In genomic region chr2:165275824-165276223, GRCm38 (mm10) we compare ENCODE assay signal across 8 mouse cellular contexts. TPM values are rescaled to one million over a fixed set of nuclear protein-coding genes. Genes with fewer than 3 reads are reported as not detected.
DNase-seq lines count a peak whose midpoint lies in the region; ATAC-seq lines count a peak whose summit lies in the region.

No protein-coding gene starts in this region.

- H3K4me2 ChIP-seq in kidney, embryonic 15.5 days, result no peak overlapping the region
- H3K4me2 ChIP-seq in liver, embryonic 11.5 days, result no peak overlapping the region
- no peak overlapping the region for H3K4me2 ChIP-seq in stomach, embryonic 16.5 days (ENCODE audit: low read depth, low read length)

- no peak overlapping the region for H3K9ac ChIP-seq in kidney, embryonic 15.5 days
- no peak overlapping the region for H3K9ac ChIP-seq in liver, embryonic 11.5 days (ENCODE audit: low read depth, low read length)
- no peak overlapping the region for H3K9ac ChIP-seq in stomach, embryonic 16.5 days (ENCODE audit: low read length)

- no peak overlapping the region for H3K4me3 ChIP-seq in kidney, embryonic 15.5 days (replicated peaks)
- H3K4me3 ChIP-seq in liver, embryonic 11.5 days (ENCODE audit: low read depth, low read length), result no peak overlapping the region
- no peak overlapping the region for H3K4me3 ChIP-seq in stomach, embryonic 16.5 days (replicated peaks; ENCODE audit: low read length)

- no peak overlapping the region for H3K27ac ChIP-seq in kidney, embryonic 15.5 days
- no peak overlapping the region for H3K27ac ChIP-seq in liver, embryonic 11.5 days (ENCODE audit: low read depth, low read length)
- H3K27ac ChIP-seq in stomach, embryonic 16.5 days (ENCODE audit: low read length), result no peak overlapping the region

- H3K27me3 ChIP-seq in kidney, embryonic 15.5 days, result peaks cover 17% of the 10 kb centered on the region
- H3K27me3 ChIP-seq in liver, embryonic 11.5 days (replicated peaks; ENCODE audit: control insufficient read depth, insufficient read depth, low read length), result no peaks in the 10 kb centered on the region; the same call in none of the 2 replicates
- no peaks in the 10 kb centered on the region for H3K27me3 ChIP-seq in stomach, embryonic 16.5 days (ENCODE audit: control insufficient read depth, insufficient read depth, low read length)

- no peaks in the 10 kb centered on the region for H3K9me3 ChIP-seq in kidney, embryonic 15.5 days (replicated peaks)
- H3K9me3 ChIP-seq in liver, embryonic 11.5 days (ENCODE audit: control insufficient read depth, low read length), result no peaks in the 10 kb centered on the region
- no peaks in the 10 kb centered on the region for H3K9me3 ChIP-seq in stomach, embryonic 16.5 days (replicated peaks; ENCODE audit: control insufficient read depth, low read length)

- 19% methylated on average over 8 of the region's 8 CpGs for WGBS in kidney, embryonic 15.5 days
- WGBS in liver, embryonic 11.5 days, result 37% methylated on average over 8 of the region's 8 CpGs
- WGBS in stomach, embryonic 16.5 days, result 18% methylated on average over 8 of the region's 8 CpGs

- peaks cover 29% of the 10 kb centered on the region for H3K4me1 ChIP-seq in kidney, embryonic 15.5 days
- H3K4me1 ChIP-seq in liver, embryonic 11.5 days (replicated peaks; ENCODE audit: control insufficient read depth, insufficient read depth, low read length), result no peaks in the 10 kb centered on the region
- H3K4me1 ChIP-seq in stomach, embryonic 16.5 days (ENCODE audit: control insufficient read depth, insufficient read depth, low read length), result 0 out of 2 replicates have a peak, but pooled peaks cover 3% of the 10 kb centered on the region

- peak; percentile 48 to 67 for DNase-seq in spleen, adult 18-20 months
- DNase-seq in spleen, adult 12 weeks (ENCODE audit: low spot score), result no peak
- peak; percentile 87 for DNase-seq in embryo, embryonic 10 days (ENCODE audit: low spot score)
- peak; percentile 49 for DNase-seq in gastrocnemius, postnatal 25 days
- DNase-seq in liver, embryonic 11.5 days (ENCODE audit: low spot score), result no peak
- DNase-seq in natural killer cell, adult 2 months (ENCODE audit: low spot score in 2 of 2), result peak; percentile 55 to 61

- peak; percentile 65 for ATAC-seq in kidney, embryonic 15.5 days (replicated peaks; ENCODE audit: low FRiP score)
- ATAC-seq in liver, embryonic 11.5 days (replicated peaks; ENCODE audit: low FRiP score), result 0 out of 2 replicates have a peak, but pooled peaks have one; percentile 29
- ATAC-seq in stomach, embryonic 16.5 days (ENCODE audit: insufficient read depth, low FRiP score), result peak; percentile 65

- peaks cover 28% of the 10 kb centered on the region for H3K36me3 ChIP-seq in kidney, embryonic 15.5 days
- H3K36me3 ChIP-seq in liver, embryonic 11.5 days (ENCODE audit: control insufficient read depth, insufficient read depth, low read length), result no peaks in the 10 kb centered on the region; the same call in 1 of the 2 replicates
- 0 out of 2 replicates have a peak, but pooled peaks cover 5% of the 10 kb centered on the region for H3K36me3 ChIP-seq in stomach, embryonic 16.5 days (ENCODE audit: control insufficient read depth, insufficient read depth, low read length)

RNA-seq across cellular contexts. Expression of gene Slc35c2, which starts 11.8 kb away (rescaled TPM):
- total RNA-seq in gastrocnemius, postnatal 25 days (2021), result 10 to 100 TPM; 16.0 to 17.0 TPM
- 53.7 and 54.6 TPM in 2 replicates for polyA plus RNA-seq in kidney, embryonic 15.5 days (2015; fragmentation: Nextera tagmentation; extraction: Ambion mirVana)
- 53.0 and 64.4 TPM in 2 replicates for polyA plus RNA-seq in liver, embryonic 11.5 days (2014; fragmentation: Nextera tagmentation; extraction: Ambion mirVana)
- polyA plus RNA-seq in stomach, embryonic 16.5 days (2015; fragmentation: Nextera tagmentation; extraction: Ambion mirVana), result 67.3 and 68.9 TPM in 2 replicates

RNA-seq across cellular contexts. Expression of gene Cdh22, which starts 41.2 kb away (rescaled TPM):
- total RNA-seq in gastrocnemius, postnatal 25 days (2021), result under 1 TPM; 0.08 to 0.18 TPM
- 0.78 and 1.1 TPM in 2 replicates for polyA plus RNA-seq in kidney, embryonic 15.5 days (2015; fragmentation: Nextera tagmentation; extraction: Ambion mirVana)
- 0.11 and 0.17 TPM in 2 replicates for polyA plus RNA-seq in liver, embryonic 11.5 days (2014; fragmentation: Nextera tagmentation; extraction: Ambion mirVana)
- polyA plus RNA-seq in stomach, embryonic 16.5 days (2015; fragmentation: Nextera tagmentation; extraction: Ambion mirVana), result 0.19 and 0.21 TPM in 2 replicates

RNA-seq across cellular contexts. Expression of gene Elmo2, which starts 50.5 kb away (rescaled TPM):
- total RNA-seq in gastrocnemius, postnatal 25 days (2021), result 10 to 100 TPM; 12.7 to 13.4 TPM
- 71.3 and 82.3 TPM in 2 replicates for polyA plus RNA-seq in kidney, embryonic 15.5 days (2015; fragmentation: Nextera tagmentation; extraction: Ambion mirVana)
- 36.4 and 42.4 TPM in 2 replicates for polyA plus RNA-seq in liver, embryonic 11.5 days (2014; fragmentation: Nextera tagmentation; extraction: Ambion mirVana)
- 56.0 and 59.1 TPM in 2 replicates for polyA plus RNA-seq in stomach, embryonic 16.5 days (2015; fragmentation: Nextera tagmentation; extraction: Ambion mirVana)

Comparison
In these comparisons a context has a peak if more than half of its experiments do, and no peak if none do; other contexts are left out.
1. DNase-seq: peak in spleen, adult 18-20 months (2 of 2), embryo, embryonic 10 days (single experiment), gastrocnemius, postnatal 25 days (single experiment) and natural killer cell, adult 2 months (2 of 2); none in spleen, adult 12 weeks (single experiment) and liver, embryonic 11.5 days (single experiment).
2. Peak in every context shown above with its lines, with median percentiles within 50 percentile points of each other: ATAC-seq.